ENCODE assay signal across 8 mouse cellular contexts in the genomic region with DNA sequence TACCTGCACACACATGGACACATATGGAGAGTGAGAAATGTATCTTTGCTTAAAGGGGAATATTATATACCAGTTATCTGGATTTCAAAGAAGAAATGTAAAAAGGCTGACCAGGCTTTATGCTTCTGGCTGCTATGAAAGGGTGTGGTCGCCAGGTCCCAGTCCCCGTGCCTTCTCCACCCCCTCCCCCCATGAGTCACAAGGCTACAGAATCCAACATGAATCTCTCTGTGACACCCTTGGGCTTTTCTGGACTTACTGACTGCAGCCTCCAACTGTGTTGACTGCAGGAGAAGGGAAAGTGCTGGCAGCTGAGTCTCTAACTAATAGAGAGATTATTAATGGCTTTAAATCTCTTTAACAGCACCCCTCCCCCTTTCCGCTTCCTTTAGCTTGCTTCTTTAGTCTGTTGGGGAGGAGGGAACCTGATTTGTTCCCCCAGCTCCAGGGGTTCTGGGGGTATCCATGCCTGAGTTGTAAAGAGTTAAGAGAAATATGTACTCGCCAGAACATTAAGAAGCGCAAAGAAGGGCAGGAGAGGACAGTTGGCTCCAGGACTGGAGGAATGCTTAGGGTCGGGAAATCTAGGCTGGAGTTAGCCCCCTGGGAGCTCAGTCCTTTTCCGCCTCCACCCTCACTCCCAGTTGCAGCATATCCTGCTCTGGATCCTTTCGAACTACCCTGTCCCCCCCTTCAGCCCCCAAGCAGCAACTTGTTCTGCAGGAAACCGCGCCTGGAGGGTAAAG. TPM values are rescaled to one million over a fixed set of nuclear protein-coding genes. Genes with fewer than 3 reads are reported as not detected.
DNase-seq lines count a peak whose midpoint lies in the region; ATAC-seq lines count a peak whose summit lies in the region.

Gene Slfn5, plus strand, starts transcription at position 614 of the 746 bp plus-strand sequence.

- H3K36me3 ChIP-seq in forebrain, embryonic 15.5 days = no peaks in the 10 kb centered on the region
- no peaks in the 10 kb centered on the region for H3K36me3 ChIP-seq in limb, embryonic 10.5 days
- H3K36me3 ChIP-seq in midbrain, embryonic 13.5 days = no peaks in the 10 kb centered on the region

- H3K27me3 ChIP-seq in forebrain, embryonic 15.5 days = peaks cover 47% of the 10 kb centered on the region
- peaks cover 72% of the 10 kb centered on the region for H3K27me3 ChIP-seq in limb, embryonic 10.5 days (ENCODE audit: low read depth, poor library complexity, severe bottlenecking)
- peaks cover 59% of the 10 kb centered on the region for H3K27me3 ChIP-seq in midbrain, embryonic 13.5 days

- 0 out of 2 replicates have a peak, but pooled peaks cover 3% of the 10 kb centered on the region for H3K4me1 ChIP-seq in forebrain, embryonic 15.5 days
- H3K4me1 ChIP-seq in limb, embryonic 10.5 days = peaks cover 16% of the 10 kb centered on the region
- peaks cover 6% of the 10 kb centered on the region; the same call in 1 of the 2 replicates for H3K4me1 ChIP-seq in midbrain, embryonic 13.5 days (replicated peaks)

- H3K9me3 ChIP-seq in forebrain, embryonic 15.5 days = no peaks in the 10 kb centered on the region
- no peaks in the 10 kb centered on the region for H3K9me3 ChIP-seq in limb, embryonic 10.5 days (replicated peaks)
- no peaks in the 10 kb centered on the region for H3K9me3 ChIP-seq in midbrain, embryonic 13.5 days

- no peak for DNase-seq in adrenal gland, postnatal 25 days
- peak; percentile 63 for DNase-seq in heart, postnatal 4 days
- DNase-seq in limb, embryonic 10.5 days (ENCODE audit: low spot score) = no peak
- no peak for DNase-seq in right cerebral cortex, postnatal 14 days
- no peak for DNase-seq in adipocyte (ENCODE audit: low spot score)
- DNase-seq in B cell, adult 2 months = no peak

- no peak within 1 kb of the TSS for H3K4me2 ChIP-seq in forebrain, embryonic 15.5 days (replicated peaks)
- peak within 1 kb of the TSS; percentile 2; the same call in 1 of the 2 replicates for H3K4me2 ChIP-seq in midbrain, embryonic 13.5 days (replicated peaks)

- 10% methylated on average over 10 of the region's 10 CpGs for WGBS in forebrain, embryonic 15.5 days
- 16% methylated on average over 10 of the region's 10 CpGs for WGBS in limb, embryonic 10.5 days
- 12% methylated on average over 10 of the region's 10 CpGs for WGBS in midbrain, embryonic 13.5 days

- no peak for ATAC-seq in forebrain, embryonic 15.5 days (replicated peaks)
- ATAC-seq in midbrain, embryonic 13.5 days = no peak

- H3K9ac ChIP-seq in forebrain, embryonic 15.5 days (replicated peaks) = no peak within 1 kb of the TSS
- H3K9ac ChIP-seq in midbrain, embryonic 13.5 days (replicated peaks) = no peak within 1 kb of the TSS

- H3K4me3 ChIP-seq in forebrain, embryonic 15.5 days = peak within 1 kb of the TSS; percentile 6; the same call in 1 of the 2 replicates
- H3K4me3 ChIP-seq in limb, embryonic 10.5 days = peak within 1 kb of the TSS; percentile 16; the same call in 1 of the 2 replicates
- H3K4me3 ChIP-seq in midbrain, embryonic 13.5 days (replicated peaks) = no peak within 1 kb of the TSS

- no peak within 1 kb of the TSS for H3K27ac ChIP-seq in forebrain, embryonic 15.5 days (replicated peaks)
- H3K27ac ChIP-seq in limb, embryonic 10.5 days = no peak within 1 kb of the TSS
- no peak within 1 kb of the TSS for H3K27ac ChIP-seq in midbrain, embryonic 13.5 days

RNA-seq across cellular contexts. Expression of gene Slfn5, which starts in this region (rescaled TPM):
- total RNA-seq in adrenal gland, postnatal 25 days (2021) = 24.7 and 32.5 TPM in 2 replicates
- polyA plus RNA-seq in forebrain, embryonic 15.5 days (2015; fragmentation: Nextera tagmentation; extraction: Ambion mirVana) = 0.85 and 1.1 TPM in 2 replicates
- total RNA-seq in heart, postnatal 4 days (2021) = 10 to 100 TPM; 33.8 to 38.0 TPM
- 0.31 and 0.46 TPM in 2 replicates for polyA plus RNA-seq in limb, embryonic 10.5 days (2016; fragmentation: Nextera tagmentation; extraction: Ambion mirVana)
- 0.57 and 0.93 TPM in 2 replicates for polyA plus RNA-seq in midbrain, embryonic 13.5 days (2015; fragmentation: Nextera tagmentation; extraction: Ambion mirVana)
